Mouse (Mus musculus): ENCODE measurements at regions not wholly inside any gene's neighbourhood (a gene's known extent, or its start where the extent isn't known, plus 50 kb on each side); places are given as distances from the start of the nearest gene placed in this dataset.

DNA sequence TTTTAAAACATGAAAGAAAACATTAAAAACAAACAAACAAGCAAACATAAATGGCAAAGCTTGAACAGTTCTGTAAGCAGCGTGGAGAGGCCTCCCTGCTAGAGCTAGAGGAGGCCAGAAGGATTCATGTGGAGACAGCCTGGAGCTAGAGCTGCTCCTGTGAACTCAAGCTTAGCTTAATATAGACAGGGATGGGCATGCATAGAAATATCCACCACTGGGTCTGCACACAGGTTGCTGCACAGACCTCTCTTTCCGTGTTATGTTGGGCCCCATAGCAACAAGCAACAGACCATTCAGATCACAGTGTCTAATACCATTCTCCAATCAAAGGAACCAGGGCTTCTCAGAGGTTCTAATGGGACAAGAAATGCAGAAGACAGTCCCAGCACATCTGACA lies 122.9 kb upstream of the Magi3 start:
- no peak for DNase-seq (ENCODE audit: low spot score)

DNA sequence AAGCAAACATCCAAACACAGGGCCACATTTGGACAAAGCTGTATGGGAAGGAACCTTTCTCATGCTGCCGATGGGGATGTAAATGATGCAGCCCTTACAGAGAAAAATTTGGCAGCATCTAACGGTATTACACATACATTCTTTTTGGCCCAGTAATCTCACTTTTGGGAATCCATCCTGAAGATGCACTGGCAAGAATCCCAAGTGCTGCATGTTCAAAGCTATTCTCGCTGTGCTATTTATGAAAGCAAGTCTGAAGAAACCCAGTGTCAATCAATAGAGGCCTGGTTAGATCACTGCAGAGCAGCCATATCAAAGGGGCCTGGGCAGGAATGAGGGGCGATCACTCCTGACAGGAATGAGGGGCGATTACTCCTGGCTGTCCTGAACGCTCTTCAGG lies 122.0 kb upstream of the Magi3 start:
- no peak for DNase-seq (ENCODE audit: low spot score)

DNA sequence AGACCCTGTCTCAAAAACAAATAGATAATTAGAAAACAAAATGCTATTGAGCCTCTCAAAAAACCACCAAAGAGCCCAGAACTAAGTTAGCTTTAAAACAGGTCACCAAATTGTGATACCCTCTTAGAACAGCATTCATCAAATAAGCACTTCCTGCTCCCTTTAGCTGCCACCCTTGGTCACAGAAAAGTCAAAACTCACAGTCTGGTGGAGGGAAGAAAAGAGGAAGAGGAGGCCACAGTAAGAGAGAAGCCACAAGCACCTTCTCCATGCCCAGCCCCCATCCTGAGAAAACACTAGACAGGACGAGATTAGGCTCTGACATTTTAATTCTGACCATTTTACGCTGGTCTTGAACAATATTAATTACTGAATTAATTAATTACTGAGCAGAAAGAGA lies 120.2 kb upstream of the Magi3 start:
- no peak for DNase-seq (ENCODE audit: low spot score)

DNA sequence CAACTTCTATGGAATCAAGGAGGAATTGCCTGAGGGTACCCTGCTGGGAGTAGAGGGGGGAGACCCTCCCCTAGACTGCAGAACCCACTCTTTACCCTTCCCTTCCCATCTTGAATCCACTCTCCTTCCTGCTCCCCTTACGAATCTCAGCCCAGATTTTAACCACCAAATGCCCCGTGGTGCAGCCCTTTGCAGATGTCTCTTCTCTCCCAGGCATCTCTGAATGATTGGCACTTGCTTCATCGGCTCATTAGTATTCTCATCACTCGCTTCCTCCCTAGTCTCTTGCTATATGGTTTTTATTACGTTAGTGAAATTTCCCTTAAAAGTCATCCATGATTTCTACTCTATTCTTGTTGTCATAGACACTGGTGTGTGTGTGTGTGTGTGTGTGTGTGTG lies 116.7 kb upstream of the Magi3 start:
- no peak for DNase-seq (ENCODE audit: low spot score)

DNA sequence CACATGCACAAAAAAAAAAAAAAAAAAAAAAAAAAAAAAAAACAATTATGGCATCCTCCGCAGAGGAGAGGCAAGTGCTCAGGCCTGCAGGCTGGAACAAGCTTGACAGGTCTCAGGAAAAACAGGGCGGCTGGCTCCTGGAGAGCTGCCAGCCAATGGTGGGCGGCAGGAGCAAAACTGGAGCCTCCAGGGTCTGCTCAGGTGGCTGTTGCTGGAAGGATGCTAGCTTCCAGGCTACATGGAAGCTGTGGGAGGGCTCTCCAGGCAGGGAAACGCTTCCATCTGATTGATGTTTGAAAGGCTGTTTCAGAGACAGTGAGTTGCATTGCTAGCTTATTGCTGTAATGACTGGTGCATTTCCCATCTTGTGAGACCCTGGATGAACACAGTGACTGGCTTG lies 116.1 kb upstream of the Magi3 start:
- DNase-seq (ENCODE audit: low spot score): no peak

DNA sequence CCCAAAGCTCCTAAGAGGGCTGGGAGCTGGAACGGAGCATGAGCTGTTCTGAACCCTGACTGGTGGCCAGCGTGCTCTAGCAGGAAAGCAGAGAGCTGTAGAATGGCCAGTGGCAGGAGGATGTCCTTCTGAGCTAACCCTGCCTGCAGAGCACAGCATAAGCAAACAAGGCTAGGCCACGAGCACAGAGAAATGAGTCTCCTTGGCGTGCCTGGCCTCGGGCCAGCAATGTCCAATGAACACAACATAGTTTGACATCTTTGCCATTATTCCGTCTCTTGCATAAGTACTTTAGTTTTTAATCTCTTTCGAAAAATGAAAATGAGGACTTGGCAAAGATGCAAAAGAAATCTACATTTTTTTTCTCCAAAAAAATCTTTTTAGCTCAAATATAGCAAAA lies 114.6 kb upstream of the Magi3 start:
- DNase-seq (ENCODE audit: low spot score): no peak

DNA sequence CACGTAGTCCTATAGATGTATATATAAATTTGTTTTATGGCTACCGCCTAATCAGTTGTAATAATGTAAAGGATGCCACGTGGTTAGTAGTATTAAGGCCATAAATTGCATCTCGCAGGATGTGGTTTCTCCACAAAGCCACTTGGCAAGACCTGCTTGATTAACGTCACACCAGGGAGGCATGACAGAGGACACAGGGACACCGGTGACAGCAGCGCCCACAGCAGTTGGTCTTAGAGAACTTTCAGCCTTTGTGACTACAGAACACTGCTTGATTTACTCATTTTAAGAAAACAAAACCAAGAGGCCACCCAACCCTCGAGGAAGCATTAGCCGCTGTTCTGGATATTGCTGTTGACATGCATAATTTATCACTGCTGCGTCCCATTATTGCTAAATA lies 113.2 kb upstream of the Magi3 start:
- DNase-seq (ENCODE audit: low spot score): no peak

DNA sequence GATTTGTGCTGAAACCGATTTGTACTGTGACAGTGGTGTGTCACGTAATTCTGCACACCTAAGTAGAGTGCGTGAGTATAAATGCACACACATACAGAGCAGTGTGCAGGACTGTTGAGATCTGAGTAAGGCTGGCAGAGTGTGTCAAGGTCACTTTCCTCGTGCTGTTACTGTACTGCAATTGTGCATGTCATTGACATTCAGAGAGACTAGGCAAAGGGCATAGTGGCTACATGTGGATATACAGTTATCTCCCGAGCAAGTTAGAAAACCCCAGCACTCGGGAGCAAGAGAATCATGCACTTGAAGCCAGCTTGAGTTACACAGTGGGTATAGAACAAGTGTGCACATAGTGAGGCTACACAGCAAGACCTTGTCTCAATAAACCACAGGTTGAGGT lies 110.5 kb upstream of the Magi3 start:
- no peak for DNase-seq (ENCODE audit: low spot score)

DNA sequence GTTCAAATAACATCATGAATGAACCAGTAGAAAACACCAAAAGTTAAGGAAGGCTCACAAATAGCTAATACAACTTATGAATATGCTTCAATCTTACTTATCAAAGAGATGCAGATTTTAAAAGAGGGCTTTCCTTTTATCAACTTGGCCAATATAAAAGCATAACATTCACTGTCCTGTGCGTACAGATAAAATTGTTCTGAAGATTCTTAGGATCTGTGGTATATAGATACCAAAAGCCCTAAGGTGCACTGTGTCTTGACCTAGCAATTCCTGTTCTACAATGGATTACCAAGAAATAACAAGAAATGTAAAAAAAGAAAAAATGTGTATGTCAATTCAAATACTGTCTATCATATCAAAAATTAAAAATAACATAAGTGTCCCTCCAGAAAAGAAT lies 107.7 kb upstream of the Magi3 start:
- no peak for DNase-seq (ENCODE audit: low spot score)

DNA sequence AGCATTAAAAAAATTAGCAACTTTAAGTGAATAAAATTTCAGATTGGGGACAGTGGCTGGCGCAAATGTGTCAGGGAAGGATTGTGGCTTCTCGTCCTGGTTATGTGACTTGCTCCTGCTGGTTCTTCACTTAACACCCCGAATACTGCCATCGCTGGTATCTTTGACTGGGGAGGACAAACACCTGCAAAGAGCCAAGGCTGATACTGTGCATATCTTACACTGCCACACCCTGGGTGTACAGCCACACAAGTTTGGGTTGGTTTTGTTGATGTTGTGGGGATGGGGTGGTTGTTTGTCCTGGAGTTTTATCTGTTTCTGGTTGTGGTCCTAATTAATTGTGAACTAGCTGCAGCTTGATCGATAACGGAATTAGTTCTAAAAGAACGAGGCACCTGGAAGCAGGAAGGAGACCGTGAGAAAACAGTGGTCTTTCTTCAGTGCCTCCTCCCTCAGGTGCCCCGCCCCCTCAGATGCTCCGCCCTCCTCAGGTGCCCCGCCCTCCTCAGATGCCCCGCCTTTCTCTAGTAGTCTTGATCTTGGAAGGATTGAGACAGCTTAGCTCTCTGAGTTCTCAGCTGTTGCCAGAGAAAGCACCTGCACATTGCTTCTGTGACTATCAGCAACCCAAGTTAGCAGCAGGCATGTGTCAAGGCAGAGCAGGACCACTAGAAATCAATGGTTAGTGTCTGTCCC lies 107.0 kb upstream of the Magi3 start:
- DNase-seq (ENCODE audit: low spot score): no peak

DNA sequence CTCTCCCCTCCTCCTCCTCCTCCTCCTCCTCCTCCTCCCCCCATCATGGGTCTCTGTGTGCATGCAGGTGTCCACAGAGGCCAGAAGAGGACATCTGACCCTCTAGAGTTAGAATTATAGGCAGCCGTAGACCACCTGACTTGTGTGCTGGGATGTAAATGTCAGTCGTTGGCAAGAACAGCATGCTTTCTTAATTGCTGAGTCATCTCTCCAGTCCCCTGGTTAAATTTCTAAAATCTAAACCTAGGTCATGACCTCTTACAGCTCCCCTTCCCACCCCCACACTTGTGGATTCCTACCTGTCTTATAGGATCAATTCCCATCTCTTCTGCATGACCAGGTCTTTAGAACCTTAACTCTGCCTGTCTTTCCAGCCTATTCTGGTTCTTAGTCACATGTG lies 102.4 kb upstream of the Magi3 start:
- no peak for DNase-seq (ENCODE audit: low spot score)

DNA sequence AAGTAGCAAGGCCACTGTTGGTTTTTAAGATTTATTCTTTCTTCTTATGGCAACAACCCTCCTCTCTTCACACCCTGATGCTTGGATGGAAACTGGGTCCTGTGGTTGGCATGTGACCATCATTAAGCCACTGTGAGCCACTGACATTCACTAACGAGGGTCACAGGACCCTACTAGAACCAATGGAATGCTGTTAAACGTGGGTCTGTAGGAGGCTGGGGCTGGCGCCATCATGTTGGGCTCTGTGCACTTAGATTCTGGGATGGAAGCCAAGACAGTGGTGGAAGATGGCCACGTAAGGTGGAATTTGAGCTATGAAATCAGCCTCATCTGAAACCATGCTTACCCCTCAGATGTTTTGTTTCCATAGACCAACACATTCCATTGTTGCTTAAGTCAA lies 100.2 kb upstream of the Magi3 start:
- no peak for DNase-seq (ENCODE audit: low spot score)

DNA sequence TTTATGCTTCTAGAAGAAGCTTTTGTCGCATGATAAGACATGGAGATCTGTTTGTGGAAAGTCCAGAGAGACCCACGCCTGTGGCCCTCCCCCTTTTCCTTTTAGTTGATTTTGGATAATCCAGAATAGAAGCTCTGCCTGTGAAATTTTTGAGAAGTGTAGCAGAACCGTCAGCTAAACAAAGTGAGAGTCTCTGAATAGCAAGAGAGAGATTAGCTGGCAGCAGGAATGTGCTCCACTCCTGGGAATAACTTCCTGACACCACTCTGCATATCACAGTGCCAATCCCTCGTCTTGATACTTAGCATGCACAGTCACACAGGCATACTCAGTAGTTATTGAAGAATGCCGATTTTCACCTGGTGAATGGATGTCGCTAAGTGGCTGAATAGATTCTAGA lies 99.2 kb upstream of the Magi3 start:
- no peak for DNase-seq (ENCODE audit: low spot score)

DNA sequence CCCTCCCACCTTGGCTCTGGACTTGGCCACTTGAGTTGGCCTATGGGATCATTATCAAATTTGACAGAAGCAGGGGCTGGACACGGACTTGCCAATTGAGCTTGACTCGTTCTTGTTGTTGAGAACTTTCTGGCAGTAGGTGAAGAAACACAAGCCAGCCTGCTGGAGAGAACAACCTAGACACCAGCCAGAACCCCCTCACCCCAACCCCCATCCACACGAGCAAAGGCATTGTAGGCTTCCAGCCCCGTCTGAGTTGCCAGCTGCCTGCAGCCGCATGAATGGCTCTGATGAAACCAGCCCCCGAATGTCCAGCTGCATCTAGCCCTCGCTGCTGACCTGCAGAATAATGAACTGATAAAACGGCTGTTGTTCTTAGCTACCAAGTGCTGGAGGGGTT lies 98.7 kb upstream of the Magi3 start:
- DNase-seq (ENCODE audit: low spot score): peak; percentile 42

DNA sequence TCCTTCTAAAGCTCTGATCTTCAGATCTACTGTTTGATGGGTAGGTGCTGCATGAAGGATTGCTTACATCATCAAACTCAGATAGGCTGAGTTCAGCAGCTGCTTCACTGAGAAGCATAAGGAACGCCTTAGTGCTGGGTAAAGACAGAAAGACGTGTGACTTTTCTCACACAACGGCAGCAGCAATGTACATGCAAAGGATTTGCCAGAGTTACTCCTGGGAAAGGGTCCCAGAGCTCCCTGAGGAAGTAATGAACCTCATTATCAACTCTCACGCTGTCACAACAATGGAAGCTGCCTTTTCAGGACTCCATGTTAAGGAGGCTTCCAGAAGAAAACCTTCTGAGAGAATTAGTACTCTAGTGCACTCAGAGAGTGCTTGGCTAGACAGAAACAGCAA lies 97.4 kb upstream of the Magi3 start:
- no peak for DNase-seq (ENCODE audit: low spot score)

DNA sequence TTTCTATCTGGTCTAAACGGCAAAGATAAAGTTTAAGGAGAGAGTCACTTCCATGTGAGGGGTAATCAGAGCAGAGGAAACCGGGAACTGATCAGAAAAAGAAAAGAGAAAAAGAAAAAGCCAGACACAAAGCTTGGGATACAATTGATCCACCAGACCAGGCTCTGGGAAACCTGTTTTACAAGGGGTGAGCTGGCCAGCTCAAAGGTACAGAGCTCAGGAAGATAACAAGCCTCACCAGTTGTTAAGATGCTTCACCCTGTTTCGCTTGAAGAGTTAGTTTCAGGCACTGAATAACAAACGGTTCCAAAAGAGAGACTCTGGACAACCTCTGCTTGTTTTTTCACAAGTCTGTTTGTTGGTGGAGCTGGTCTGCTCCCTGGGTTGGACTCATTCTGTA lies 92.9 kb upstream of the Magi3 start:
- DNase-seq (ENCODE audit: low spot score): no peak

DNA sequence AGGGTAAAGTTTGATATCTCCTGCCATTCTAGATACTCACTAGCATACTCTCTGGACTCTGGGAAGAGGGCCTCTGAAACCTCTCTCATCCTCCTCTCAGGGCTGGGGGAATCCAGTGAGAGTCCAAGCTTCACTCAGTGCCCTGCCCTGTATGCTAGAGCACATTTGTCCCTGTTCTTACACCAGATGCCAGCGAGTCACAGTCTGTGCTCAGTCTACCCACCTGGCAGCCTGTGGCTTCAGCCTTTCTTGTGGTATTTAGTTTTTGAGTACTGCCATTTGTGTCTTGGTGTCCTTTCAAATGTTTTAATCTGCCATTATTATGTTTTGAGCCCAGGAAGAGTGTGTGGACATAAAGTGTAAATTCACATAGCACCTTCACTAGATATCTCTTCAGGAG lies 86.8 kb upstream of the Magi3 start:
- DNase-seq (ENCODE audit: low spot score): no peak

DNA sequence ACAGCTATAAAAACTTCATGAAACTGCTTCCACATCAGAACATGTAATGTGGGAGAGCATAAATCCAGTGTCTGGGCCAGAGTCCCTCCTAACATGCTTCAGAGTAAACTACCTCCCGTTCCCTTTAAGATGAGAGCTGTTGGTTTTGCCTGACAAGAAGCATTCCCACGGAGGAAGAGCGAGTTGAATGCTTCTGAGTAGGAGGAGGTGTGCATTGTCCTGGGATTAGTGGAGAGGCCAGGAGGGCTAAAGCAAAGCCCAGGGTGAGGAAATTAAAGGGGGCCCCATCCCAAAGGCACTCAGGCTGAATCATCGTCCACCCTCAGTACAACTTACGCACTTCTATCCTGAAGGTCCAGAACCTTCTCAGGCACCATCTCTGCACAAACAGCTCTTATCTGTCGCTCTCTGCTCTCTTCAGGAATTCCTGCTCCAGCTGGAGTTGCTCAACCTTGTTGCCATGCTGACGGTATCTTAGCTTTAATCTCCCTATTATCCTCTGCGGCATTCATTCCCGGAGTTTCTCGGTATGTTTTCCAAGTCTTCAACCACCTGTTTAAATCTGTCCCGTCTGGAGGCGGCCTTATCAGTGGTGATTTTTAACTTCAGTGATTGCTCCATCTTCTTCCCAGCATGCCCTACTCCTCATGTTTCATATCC lies 85.9 kb upstream of the Magi3 start:
- peak; percentile 49 for DNase-seq (ENCODE audit: low spot score)

DNA sequence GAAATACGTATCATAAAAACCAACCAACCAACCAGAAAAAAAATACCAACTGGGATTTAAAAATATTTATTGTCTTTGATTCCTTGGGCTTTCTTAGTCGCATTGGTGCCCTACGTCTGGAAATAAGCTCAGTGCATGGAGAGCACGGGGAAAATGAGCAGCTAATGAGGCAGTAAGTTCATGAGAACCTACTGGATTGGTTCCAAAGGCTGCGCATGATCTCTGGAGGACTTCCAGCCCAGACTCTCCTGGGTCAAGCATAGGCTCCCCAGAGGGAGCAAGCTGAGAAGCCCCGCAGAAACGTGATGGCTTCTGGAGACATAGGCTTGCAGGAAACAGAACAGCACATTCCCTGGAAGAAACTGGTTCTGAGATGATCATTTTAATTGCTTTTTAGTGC lies 83.4 kb upstream of the Magi3 start:
- no peak for DNase-seq (ENCODE audit: low spot score)

DNA sequence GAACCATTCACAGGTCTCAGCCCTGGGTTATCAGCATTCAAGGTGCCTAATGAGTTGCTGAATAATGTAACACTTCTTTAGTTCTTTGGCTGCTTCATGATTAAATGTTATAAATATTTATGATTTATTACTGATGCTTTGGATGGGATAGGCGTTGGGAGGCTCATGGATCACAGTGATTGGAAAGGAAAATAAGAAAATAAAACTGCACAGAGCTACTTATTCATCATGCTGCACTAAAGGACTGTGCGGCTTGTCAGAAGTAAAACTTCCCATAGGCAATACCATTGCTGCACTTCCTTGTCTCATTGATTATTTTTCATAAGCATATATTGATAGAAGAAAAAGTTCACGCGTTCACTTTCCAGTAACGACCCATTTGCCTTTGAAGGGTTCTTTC lies 80.0 kb upstream of the Magi3 start:
- no peak for DNase-seq (ENCODE audit: low spot score)

DNA sequence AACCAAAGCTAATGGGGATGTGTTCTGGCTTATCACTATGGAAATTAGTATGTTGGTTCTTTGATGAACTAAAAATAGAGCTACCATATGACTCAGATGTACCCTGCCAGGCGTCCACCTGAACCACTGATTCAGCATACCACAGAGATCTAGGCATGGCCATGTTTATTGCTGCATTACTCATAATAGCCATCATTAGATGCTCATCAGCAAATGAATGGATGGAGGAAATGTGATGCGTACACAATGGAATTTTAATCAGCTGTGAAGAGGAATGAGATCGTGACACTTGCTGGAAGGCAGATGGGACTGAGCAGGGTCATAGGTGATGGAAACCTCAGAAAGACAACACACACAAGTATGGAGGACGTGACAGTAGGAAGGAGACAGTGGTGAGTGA lies 78.7 kb upstream of the Magi3 start:
- no peak for DNase-seq (ENCODE audit: low spot score)

DNA sequence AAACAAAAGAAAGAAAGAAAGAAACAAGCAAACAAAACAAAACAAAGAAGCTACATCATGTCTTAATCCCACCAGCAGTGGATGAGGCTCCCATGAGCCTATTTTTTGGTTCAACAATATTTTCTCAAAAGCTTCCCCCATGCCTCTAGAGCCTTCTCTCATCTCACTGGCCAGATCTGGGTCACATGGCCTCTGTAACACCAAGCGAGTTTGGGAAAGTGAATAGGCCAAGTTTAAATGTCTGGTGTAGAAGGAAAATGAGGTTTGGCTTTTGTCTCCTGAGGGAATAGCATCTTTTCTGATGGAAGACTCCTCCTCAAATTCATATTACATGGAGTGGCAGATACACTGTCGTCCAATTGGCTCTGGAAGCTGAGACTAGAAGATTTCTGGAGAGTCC lies 78.2 kb upstream of the Magi3 start:
- DNase-seq (ENCODE audit: low spot score): no peak

DNA sequence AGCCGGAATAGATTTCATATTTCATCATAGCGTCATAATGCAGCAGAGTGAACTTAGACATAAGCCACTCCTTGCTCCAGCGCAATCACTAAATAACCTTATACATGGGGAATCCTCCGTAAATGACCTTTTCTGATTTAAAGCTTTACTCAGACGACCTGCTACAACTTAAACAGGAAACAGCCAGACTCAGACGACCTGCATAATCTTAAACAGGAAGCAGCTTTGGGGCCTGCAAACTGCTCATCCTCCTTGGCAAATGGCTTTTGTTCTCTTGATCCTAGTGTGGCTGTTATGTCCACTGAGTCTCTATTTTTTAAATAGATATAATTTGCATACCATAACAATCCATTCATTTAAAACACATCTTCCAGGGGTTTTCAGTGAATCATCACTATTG lies 76.9 kb upstream of the Magi3 start:
- no peak for DNase-seq (ENCODE audit: low spot score)

DNA sequence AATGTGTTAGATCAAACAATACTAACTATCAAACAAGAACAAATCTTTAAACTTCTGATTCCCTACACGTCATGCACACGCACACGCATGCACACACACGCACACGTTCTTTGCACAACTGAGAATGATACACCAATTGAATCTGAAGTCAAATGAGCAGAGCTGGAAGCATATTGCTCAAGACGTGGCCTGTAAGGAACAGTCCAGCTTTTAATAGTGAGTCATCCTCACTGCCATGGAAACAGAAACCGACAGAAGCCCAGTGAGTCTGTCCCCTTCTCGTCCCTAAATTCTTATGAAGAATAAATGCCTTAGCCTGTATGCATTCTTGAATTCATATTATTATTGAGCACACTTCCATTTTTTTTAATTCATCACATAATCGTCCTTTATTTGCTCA lies 75.7 kb upstream of the Magi3 start:
- no peak for DNase-seq (ENCODE audit: low spot score)
